Mouse (Mus musculus) splenic B cell, adult 2 months (primary cell): ENCODE data around the gene Cxcl17.
A peak's percentile ranks its signal among the peaks of the same experiment; 100 is the strongest.

Experiments used
- DNase-seq: peaks from one replicate; pipeline ENCODE4 v3.0.0-alpha.2; 2011; ENCODE audit warnings: low read depth, low spot score
- H3K27me3 ChIP-seq: 2 replicates; pipeline ENCODE4 v1.6.1; 2012; ENCODE audit warnings: mild to moderate bottlenecking, low read length, moderate library complexity, mixed read lengths; ENCODE audit not compliant: control insufficient read depth, poor library complexity, insufficient read depth, severe bottlenecking
- H3K36me3 ChIP-seq: 2 replicates; pipeline ENCODE4 v1.6.1; 2012; ENCODE audit warnings: mild to moderate bottlenecking, low read length, moderate library complexity, mixed read lengths; ENCODE audit not compliant: control insufficient read depth, poor library complexity, insufficient read depth, severe bottlenecking

The Cxcl17 gene

GRCm38 (mm10) chr7:25377100-25377700, 35.5 kb downstream of the Cxcl17 start:
- Histone ChIP-seq H3K27me3 (no peaks in the 10 kb centered on the region), H3K36me3 (no peaks in the 10 kb centered on the region)
- no peak for DNase-seq

GRCm38 (mm10) chr7:25376556-25376955, 36.1 kb downstream of the Cxcl17 start:
- no peaks in the 10 kb centered on the region for H3K27me3 ChIP-seq
- no peaks in the 10 kb centered on the region for H3K36me3 ChIP-seq
- no peak for DNase-seq

GRCm38 (mm10) chr7:25372441-25372840, 40.2 kb downstream of the Cxcl17 start:
- no peak for DNase-seq
- no peaks in the 10 kb centered on the region for H3K27me3 ChIP-seq
- no peaks in the 10 kb centered on the region for H3K36me3 ChIP-seq

- H3K27me3 ChIP-seq, result no peaks in the 10 kb centered on the region
- no peaks in the 10 kb centered on the region for H3K36me3 ChIP-seq
- DNase-seq, result no peak
Measured at GRCm38 (mm10) chr7:25369058-25369749, 43.5 kb downstream of the Cxcl17 start, which contains the start of gene Cnfn. TSS of gene Cnfn (minus strand) at chr7:25369724.

GRCm38 (mm10) chr7:25368333-25368732, 44.4 kb downstream of the Cxcl17 start:
- no peak for DNase-seq
- Histone ChIP-seq H3K27me3 (no peaks in the 10 kb centered on the region), H3K36me3 (no peaks in the 10 kb centered on the region)

GRCm38 (mm10) chr7:25367632-25368293, 44.9 kb downstream of the Cxcl17 start:
- H3K27me3 ChIP-seq, result no peaks in the 10 kb centered on the region
- DNase-seq, result peak; percentile 24
- no peaks in the 10 kb centered on the region for H3K36me3 ChIP-seq

- Histone ChIP-seq H3K27me3 (no peaks in the 10 kb centered on the region), H3K36me3 (no peaks in the 10 kb centered on the region)
- no peak for DNase-seq
Measured at GRCm38 (mm10) chr7:25365937-25366625, 46.6 kb downstream of the Cxcl17 start.

GRCm38 (mm10) chr7:25363632-25364031, 49.1 kb downstream of the Cxcl17 start:
- no peaks in the 10 kb centered on the region for H3K27me3 ChIP-seq
- no peaks in the 10 kb centered on the region for H3K36me3 ChIP-seq
- DNase-seq, result no peak

GRCm38 (mm10) chr7:25363151-25363550, 49.5 kb downstream of the Cxcl17 start:
- no peak for DNase-seq
- Histone ChIP-seq H3K27me3 (no peaks in the 10 kb centered on the region), H3K36me3 (no peaks in the 10 kb centered on the region)

- no peak for DNase-seq
- H3K36me3 ChIP-seq, result no peaks in the 10 kb centered on the region
- no peaks in the 10 kb centered on the region for H3K27me3 ChIP-seq
Measured at GRCm38 (mm10) chr7:25358721-25359206, 53.9 kb downstream of the Cxcl17 start.
